Mouse (Mus musculus) urinary bladder, adult 2 months (tissue): ENCODE data around the gene Olfr1310. TPM values are rescaled to one million over a fixed set of nuclear protein-coding genes. Genes with fewer than 3 reads are reported as not detected.
"Not testable (repeated sequence)": the region's sequence is repeated elsewhere in the genome, so short reads cannot be mapped to it uniquely, and the experiment has no call there.

Experiments
- DNase-seq: peaks from one replicate; pipeline ENCODE4 v3.0.0; 2022; ENCODE audit warnings: low spot score
- polyA plus RNA-seq: library from polyadenylated mRNA; depleted of rRNA; stranded (reverse); fragments of >200 nt; gene quantifications from 2 replicates; pipeline ENCODE4 v1.2.3, GENCODE M21; 2012; rRNA removed

Gene Olfr1310
- not detected in 2 replicates for polyA plus RNA-seq

GRCm38 (mm10) chr2:112012608-112013007 lies at the start of gene Olfr1310:
Olfr1310 (minus strand) TSS chr2:112012708.
- no peak for DNase-seq

- DNase-seq, result no peak
These were observed 37.6 kb upstream of the Olfr1310 start, which contains the start of gene Olfr1312 for GRCm38 (mm10) chr2:112050138-112050537. Olfr1312 (minus strand) TSS chr2:112050238.

GRCm38 (mm10) chr2:112026971-112027370 lies 14.5 kb upstream of the Olfr1310 start:
- not testable (repeated sequence) for DNase-seq

- DNase-seq, result no peak
These were observed 11.8 kb upstream of the Olfr1310 start, which contains the start of gene Olfr1311 for GRCm38 (mm10) chr2:112024312-112024711. Olfr1311 (minus strand) TSS chr2:112024412.

- DNase-seq, result no peak
These were observed 2.4 kb upstream of the Olfr1310 start for GRCm38 (mm10) chr2:112014900-112015299.

- DNase-seq, result no peak
These were observed 22.3 kb downstream of the Olfr1310 start, which contains the start of gene Olfr1309 for GRCm38 (mm10) chr2:111990181-111990580. Olfr1309 (minus strand) TSS chr2:111990281.

GRCm38 (mm10) chr2:111964844-111965243 lies 47.7 kb downstream of the Olfr1310 start, which contains the start of gene Olfr1308:
Olfr1308 (minus strand) TSS chr2:111964944.
- no peak for DNase-seq

Other genes starting within 250 kb of the Olfr1310 start
- gene Olfr1302, start 235.3 kb downstream of the Olfr1310 start, polyA plus RNA-seq, result not detected in 2 replicates
- gene Olfr1303, start 192.4 kb downstream of the Olfr1310 start, polyA plus RNA-seq, result not detected in 2 replicates
- gene Olfr1305, start 135.6 kb downstream of the Olfr1310 start, polyA plus RNA-seq, result not detected in 2 replicates
- gene Olfr1306, start 96.4 kb downstream of the Olfr1310 start, polyA plus RNA-seq, result not detected in 2 replicates
- not detected in 2 replicates for gene Olfr1307, start 63.3 kb downstream of the Olfr1310 start, polyA plus RNA-seq
- not detected in 2 replicates for gene Olfr1308, start 47.8 kb downstream of the Olfr1310 start, polyA plus RNA-seq
- gene Olfr1309, start 22.4 kb downstream of the Olfr1310 start, polyA plus RNA-seq, result not detected in 2 replicates
- not detected in 2 replicates for gene Olfr1311, start 11.7 kb upstream of the Olfr1310 start, polyA plus RNA-seq
- not detected in 2 replicates for gene Olfr1312, start 37.5 kb upstream of the Olfr1310 start, polyA plus RNA-seq
- not detected in 2 replicates for gene Olfr1313, start 65.1 kb upstream of the Olfr1310 start, polyA plus RNA-seq
- 0.08 TPM in 1 of 2 replicates, not detected in the other for gene Olfr1314, start 84.1 kb upstream of the Olfr1310 start, polyA plus RNA-seq
- not detected in 2 replicates for gene Olfr1315-ps1, start 102.7 kb upstream of the Olfr1310 start, polyA plus RNA-seq
- gene Olfr1316, start 122.3 kb upstream of the Olfr1310 start, polyA plus RNA-seq, result not detected in 2 replicates
- gene Olfr1317, start 127.6 kb upstream of the Olfr1310 start, polyA plus RNA-seq, result not detected in 2 replicates
- not detected in 2 replicates for gene Olfr1318, start 141.5 kb upstream of the Olfr1310 start, polyA plus RNA-seq
- 49.2 and 51.3 TPM in 2 replicates for gene Lpcat4, start 226.8 kb upstream of the Olfr1310 start, polyA plus RNA-seq
- gene Nutm1, start 246.6 kb upstream of the Olfr1310 start, polyA plus RNA-seq, result not detected in 2 replicates
- gene Nop10, start 249.2 kb upstream of the Olfr1310 start, polyA plus RNA-seq, result 101 and 145 TPM in 2 replicates